Mouse (Mus musculus) embryonic facial prominence, embryonic 14.5 days (tissue): ENCODE results near the gene Tapbp. TPM values are rescaled to one million over a fixed set of nuclear protein-coding genes. Genes with fewer than 3 reads are reported as not detected.

Experiments used
- ATAC-seq: fragments of 200-750 bp; cut with Nextera tagmentation; 2 replicates; pipeline ENCODE4 v1.8.0; 2017; ENCODE audit warnings: low read depth, moderate number of reproducible peaks, moderate TSS enrichment
- DNase-seq: peaks from one replicate; pipeline ENCODE4 v3.0.0-alpha.2; 2015; ENCODE audit warnings: low spot score
- H3K27ac ChIP-seq: fragments of 300-500 bp; sonication (generic); replicated peaks from 2 replicates; pipeline ENCODE4 v1.5.1; 2014; ENCODE audit warnings: low read depth, mild to moderate bottlenecking, low read length, moderate library complexity
- H3K27me3 ChIP-seq: fragments of 300-500 bp; sonication (generic); replicated peaks from 2 replicates; pipeline ENCODE4 v1.6.1; 2014; ENCODE audit warnings: low read length; ENCODE audit not compliant: control insufficient read depth, insufficient read depth
- H3K36me3 ChIP-seq: fragments of 300-500 bp; sonication (generic); 2 replicates; pipeline ENCODE4 v1.6.1; 2014; ENCODE audit warnings: low read length, mixed read lengths; ENCODE audit not compliant: control insufficient read depth, insufficient read depth
- H3K4me1 ChIP-seq: fragments of 300-500 bp; sonication (generic); 2 replicates; pipeline ENCODE4 v1.6.1; 2014; ENCODE audit warnings: antibody characterized with exemption, low read length; ENCODE audit not compliant: control insufficient read depth, insufficient read depth
- H3K4me2 ChIP-seq: fragments of 300-500 bp; sonication (generic); 2 replicates; pipeline ENCODE4 v1.6.1; 2014; ENCODE audit warnings: low read depth, mild to moderate bottlenecking, low read length, moderate library complexity, mixed read lengths
- H3K4me3 ChIP-seq: fragments of 300-500 bp; sonication (generic); 2 replicates; pipeline ENCODE4 v1.5.1; 2014; ENCODE audit warnings: low read depth, mild to moderate bottlenecking, low read length
- H3K9ac ChIP-seq: fragments of 300-500 bp; sonication (generic); 2 replicates; pipeline ENCODE4 v1.6.1; 2014; ENCODE audit warnings: low read depth, mild to moderate bottlenecking, low read length, moderate library complexity, mixed read lengths
- H3K9me3 ChIP-seq: fragments of 300-500 bp; sonication (generic); 2 replicates; pipeline ENCODE4 v1.6.1; 2016; ENCODE audit warnings: low read length; ENCODE audit not compliant: control insufficient read depth
- WGBS: fragments of 180-500 bp; shearing (Covaris S2); extraction: QIAGEN DNeasy Blood & Tissue Kit; methylation state at CpG from one replicate; pipeline ENCODE4 v1.1.7; 2014; 5-methylcytosine and 5-hydroxymethylcytosine counted together
- polyA plus RNA-seq: library from polyadenylated mRNA; unstranded; fragments of >200 nt; fragmentation: Nextera tagmentation; extraction: Ambion mirVana; gene quantifications from 2 replicates; pipeline ENCODE4 v1.2.1, GENCODE M21; 2014

The Tapbp gene
- polyA plus RNA-seq, 1 experiment from 2014 or later: 31.9 TPM

DNA sequence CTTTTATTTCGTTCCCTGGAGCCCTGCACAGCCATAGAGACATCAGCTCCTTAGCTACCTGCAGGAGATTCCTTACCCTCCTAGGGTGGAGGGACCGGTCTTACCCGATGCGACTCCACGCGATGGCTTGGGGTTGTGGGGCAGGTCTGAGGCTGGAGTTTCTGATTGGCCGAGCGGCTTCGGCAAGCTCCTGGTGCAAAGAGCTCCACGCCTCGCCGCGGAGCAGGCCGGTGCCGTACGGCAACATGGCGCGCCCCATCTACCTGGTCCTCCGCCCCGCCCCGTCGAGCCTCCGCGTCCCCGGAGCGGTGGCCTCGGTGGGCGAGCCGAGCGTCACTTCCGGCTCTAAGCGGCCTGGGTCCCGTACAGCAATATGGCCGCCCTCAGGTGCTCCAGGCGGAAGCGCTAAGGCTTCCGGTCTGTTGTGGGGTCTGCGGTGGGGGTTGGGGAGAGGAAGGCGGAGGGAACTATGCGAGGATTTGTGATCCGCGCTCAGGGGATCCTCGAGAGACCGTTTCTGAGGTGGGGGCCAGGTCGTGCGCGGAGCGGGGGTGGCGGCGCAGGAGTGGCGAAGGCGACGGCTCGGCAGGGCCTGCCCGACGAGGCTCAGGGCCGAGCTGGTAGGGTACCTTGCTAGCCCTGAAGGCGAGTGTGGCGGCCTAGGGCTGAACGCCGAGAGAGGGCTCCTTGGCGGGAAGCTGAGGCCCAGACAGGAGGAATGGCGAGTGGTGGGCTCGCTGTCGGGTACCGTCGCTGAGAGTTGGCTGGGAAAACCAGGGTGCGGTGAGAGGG is 6.4 kb upstream of the Tapbp start, which contains the start of gene Daxx:
Gene Daxx (plus strand): TSS at position 338 of the 792 bp plus-strand sequence.
- under 1% methylated on average over 46 of the region's 68 CpGs for WGBS
- peak within 1 kb of the TSS; percentile 92 for H3K27ac ChIP-seq
- peak; percentile 97 for ATAC-seq
- no peaks in the 10 kb centered on the region for H3K27me3 ChIP-seq
- no peaks in the 10 kb centered on the region for H3K9me3 ChIP-seq
- H3K9ac ChIP-seq: peak within 1 kb of the TSS; percentile 93
- peak within 1 kb of the TSS; percentile 97 for H3K4me2 ChIP-seq
- peak within 1 kb of the TSS; percentile 95 for H3K4me3 ChIP-seq
- H3K4me1 ChIP-seq: peaks cover 11% of the 10 kb centered on the region
- H3K36me3 ChIP-seq: peaks cover 33% of the 10 kb centered on the region
- peak; percentile 99 for DNase-seq

DNA sequence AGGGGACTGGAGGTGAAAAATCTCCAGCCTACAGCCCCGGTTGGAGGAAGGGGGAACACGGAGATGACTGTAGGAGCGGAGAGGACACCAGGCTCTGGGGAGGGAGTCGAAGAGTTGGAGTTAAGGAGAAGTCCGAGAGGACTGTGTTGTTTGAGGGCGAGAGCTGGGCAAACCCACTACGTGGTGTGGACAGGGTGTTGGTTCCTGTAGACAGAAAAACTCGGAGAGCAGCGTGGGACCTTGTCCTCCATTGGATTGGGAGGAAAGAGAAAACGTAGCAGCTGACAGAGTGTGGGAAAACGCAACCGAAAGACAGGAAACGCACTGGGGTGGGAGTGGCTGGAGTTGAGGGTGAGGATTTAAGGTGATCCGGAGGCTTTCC is 5.8 kb upstream of the Tapbp start:
- WGBS: under 1% methylated on average over 14 of the region's 14 CpGs
- DNase-seq (peak; percentile 60), ATAC-seq (peak; percentile 0; the same call in 1 of the 2 replicates)
- Histone ChIP-seq H3K36me3 (peaks cover 39% of the 10 kb centered on the region), H3K27me3 (no peaks in the 10 kb centered on the region), H3K27ac (peak overlapping the region; percentile 92), H3K9ac (peak overlapping the region; percentile 93), H3K4me3 (peak overlapping the region; percentile 95), H3K9me3 (no peaks in the 10 kb centered on the region), H3K4me1 (peaks cover 13% of the 10 kb centered on the region), H3K4me2 (peak overlapping the region; percentile 97)

DNA sequence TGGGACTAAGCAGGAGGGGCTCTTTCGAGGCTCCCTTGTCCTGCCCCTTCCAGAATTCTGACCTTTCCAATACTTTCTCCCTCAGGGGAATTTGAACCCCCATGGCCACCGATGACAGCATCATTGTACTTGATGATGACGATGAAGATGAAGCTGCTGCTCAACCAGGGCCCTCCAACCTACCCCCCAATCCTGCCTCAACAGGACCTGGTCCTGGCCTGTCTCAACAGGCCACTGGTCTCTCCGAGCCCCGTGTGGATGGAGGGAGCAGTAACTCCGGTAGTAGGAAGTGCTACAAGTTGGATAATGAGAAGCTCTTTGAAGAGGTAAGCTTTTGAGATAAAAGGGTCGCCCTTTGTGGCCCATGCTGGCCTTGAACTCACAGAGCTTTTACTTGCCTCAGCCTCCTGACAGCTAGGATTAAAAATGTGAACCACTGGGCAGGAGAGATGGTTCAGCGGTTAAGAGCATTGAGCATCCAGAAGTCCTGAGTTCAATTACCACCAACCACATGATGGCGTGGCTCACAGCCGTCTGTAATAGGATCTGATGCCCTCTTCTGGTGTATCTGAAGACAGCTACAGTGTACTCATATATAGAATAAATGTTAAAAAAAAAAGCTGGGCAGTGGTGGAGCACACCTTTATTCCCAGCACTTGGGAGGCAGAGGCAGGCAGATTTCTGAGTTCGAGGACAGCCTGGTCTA is 5.2 kb upstream of the Tapbp start:
- Histone ChIP-seq H3K36me3 (peaks cover 42% of the 10 kb centered on the region), H3K27me3 (no peaks in the 10 kb centered on the region), H3K9me3 (no peaks in the 10 kb centered on the region), H3K4me2 (peak overlapping the region; percentile 97), H3K4me3 (peak overlapping the region; percentile 95), H3K27ac (peak overlapping the region; percentile 92), H3K4me1 (peaks cover 17% of the 10 kb centered on the region), H3K9ac (peak overlapping the region; percentile 93)
- no peak for ATAC-seq
- no peak for DNase-seq
- 42% methylated on average over 11 of the region's 11 CpGs for WGBS

DNA sequence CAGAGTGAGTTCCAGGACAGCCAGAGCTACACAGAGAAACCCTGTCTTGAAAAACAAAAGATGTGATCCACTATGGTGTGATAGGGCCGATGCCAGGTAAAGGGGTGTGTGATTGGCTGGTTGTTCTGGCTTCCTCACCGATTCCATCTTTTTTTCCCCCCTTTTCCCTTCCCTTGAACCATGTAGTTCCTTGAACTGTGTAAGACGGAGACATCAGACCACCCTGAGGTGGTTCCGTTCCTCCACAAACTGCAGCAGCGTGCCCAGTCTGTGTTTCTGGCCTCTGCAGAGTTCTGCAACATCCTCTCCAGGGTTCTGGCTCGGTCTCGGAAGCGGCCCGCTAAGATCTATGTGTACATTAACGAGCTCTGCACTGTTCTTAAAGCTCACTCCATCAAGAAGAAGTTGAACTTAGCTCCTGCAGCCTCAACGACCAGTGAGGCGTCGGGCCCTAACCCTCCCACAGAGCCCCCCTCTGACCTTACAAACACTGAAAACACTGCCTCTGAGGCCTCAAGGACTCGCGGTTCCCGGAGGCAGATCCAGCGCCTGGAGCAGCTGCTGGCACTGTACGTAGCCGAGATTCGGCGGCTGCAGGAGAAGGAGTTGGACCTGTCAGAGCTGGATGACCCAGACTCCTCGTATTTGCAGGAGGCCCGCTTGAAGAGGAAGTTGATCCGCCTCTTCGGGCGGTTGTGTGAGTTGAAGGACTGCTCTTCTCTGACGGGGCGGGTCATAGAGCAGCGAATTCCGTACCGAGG is 4.5 kb upstream of the Tapbp start:
- no peak overlapping the region for H3K4me2 ChIP-seq
- H3K4me3 ChIP-seq: no peak overlapping the region
- H3K36me3 ChIP-seq: peaks cover 42% of the 10 kb centered on the region
- no peaks in the 10 kb centered on the region for H3K27me3 ChIP-seq
- DNase-seq (no peak), ATAC-seq (no peak)
- H3K4me1 ChIP-seq: peaks cover 17% of the 10 kb centered on the region
- H3K9me3 ChIP-seq: no peaks in the 10 kb centered on the region
- 91% methylated on average over 31 of the region's 31 CpGs for WGBS
- H3K27ac ChIP-seq: no peak overlapping the region
- no peak overlapping the region for H3K9ac ChIP-seq

DNA sequence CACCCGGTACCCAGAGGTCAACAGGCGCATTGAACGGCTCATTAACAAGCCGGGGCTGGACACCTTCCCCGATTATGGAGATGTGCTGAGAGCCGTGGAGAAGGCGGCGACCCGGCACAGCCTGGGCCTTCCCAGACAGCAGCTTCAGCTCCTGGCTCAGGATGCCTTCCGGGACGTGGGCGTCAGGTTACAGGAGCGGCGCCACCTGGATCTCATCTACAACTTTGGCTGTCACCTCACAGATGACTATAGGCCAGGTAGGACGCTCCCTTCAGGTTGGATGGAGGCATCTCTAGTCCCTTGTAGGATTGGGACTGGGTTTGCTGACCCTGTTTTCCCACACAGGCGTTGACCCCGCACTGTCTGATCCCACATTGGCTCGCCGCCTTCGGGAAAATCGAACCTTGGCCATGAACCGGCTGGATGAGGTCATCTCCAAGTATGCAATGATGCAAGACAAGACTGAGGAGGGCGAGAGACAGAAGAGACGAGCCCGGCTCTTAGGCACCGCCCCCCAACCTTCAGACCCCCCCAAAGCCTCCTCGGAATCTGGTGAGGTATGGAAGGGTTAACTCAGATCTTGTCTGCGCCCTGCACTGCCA is 3.8 kb upstream of the Tapbp start:
- peaks cover 42% of the 10 kb centered on the region for H3K36me3 ChIP-seq
- DNase-seq (no peak), ATAC-seq (no peak)
- no peak overlapping the region for H3K4me2 ChIP-seq
- H3K9me3 ChIP-seq: no peaks in the 10 kb centered on the region
- H3K4me3 ChIP-seq: no peak overlapping the region
- no peak overlapping the region for H3K27ac ChIP-seq
- H3K27me3 ChIP-seq: no peaks in the 10 kb centered on the region
- H3K9ac ChIP-seq: no peak overlapping the region
- WGBS: 90% methylated on average over 28 of the region's 28 CpGs
- H3K4me1 ChIP-seq: peaks cover 20% of the 10 kb centered on the region

DNA sequence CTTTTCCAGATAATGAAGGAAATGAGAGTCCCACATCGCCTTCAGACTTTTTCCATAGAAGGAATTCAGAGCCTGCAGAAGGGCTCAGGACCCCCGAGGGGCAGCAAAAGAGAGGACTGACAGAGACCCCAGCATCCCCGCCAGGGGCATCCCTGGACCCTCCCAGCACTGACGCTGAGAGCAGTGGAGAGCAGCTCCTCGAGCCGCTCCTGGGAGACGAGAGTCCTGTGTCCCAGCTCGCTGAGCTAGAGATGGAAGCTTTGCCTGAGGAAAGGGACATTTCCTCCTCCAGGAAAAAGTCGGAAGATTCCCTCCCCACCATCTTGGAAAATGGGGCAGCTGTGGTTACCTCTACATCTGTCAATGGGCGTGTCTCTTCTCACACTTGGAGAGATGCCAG is 2.4 kb upstream of the Tapbp start:
- Histone ChIP-seq H3K4me1 (peaks cover 16% of the 10 kb centered on the region), H3K27ac (no peak overlapping the region), H3K4me2 (no peak overlapping the region), H3K36me3 (peaks cover 52% of the 10 kb centered on the region), H3K4me3 (no peak overlapping the region), H3K27me3 (no peaks in the 10 kb centered on the region), H3K9me3 (no peaks in the 10 kb centered on the region), H3K9ac (no peak overlapping the region)
- ATAC-seq (no peak), DNase-seq (no peak)
- 90% methylated on average over 10 of the region's 10 CpGs for WGBS

DNA sequence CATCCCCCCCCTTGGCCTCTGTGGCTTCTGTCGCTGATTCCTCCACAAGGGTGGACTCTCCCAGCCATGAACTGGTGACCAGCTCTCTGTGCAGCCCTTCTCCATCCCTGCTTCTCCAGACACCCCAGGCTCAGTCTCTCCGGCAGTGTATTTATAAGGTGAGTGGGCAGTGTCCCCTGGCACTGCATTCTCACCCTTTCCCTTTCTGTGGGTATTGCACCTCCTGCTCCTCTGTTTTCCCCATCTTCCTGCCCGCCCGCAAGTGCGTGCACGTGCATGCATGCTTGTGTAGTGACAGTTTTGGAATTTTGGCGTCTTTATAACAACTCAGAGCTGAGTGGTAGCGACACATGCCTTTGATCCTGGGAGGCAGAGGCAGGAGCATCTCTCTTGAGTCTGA is 1.8 kb upstream of the Tapbp start:
- Histone ChIP-seq H3K4me2 (no peak overlapping the region), H3K4me1 (peaks cover 15% of the 10 kb centered on the region), H3K9ac (no peak overlapping the region), H3K27me3 (no peaks in the 10 kb centered on the region), H3K9me3 (no peaks in the 10 kb centered on the region), H3K27ac (no peak overlapping the region), H3K4me3 (no peak overlapping the region), H3K36me3 (peaks cover 52% of the 10 kb centered on the region)
- 95% methylated on average over 8 of the region's 8 CpGs for WGBS
- DNase-seq (no peak), ATAC-seq (no peak)

DNA sequence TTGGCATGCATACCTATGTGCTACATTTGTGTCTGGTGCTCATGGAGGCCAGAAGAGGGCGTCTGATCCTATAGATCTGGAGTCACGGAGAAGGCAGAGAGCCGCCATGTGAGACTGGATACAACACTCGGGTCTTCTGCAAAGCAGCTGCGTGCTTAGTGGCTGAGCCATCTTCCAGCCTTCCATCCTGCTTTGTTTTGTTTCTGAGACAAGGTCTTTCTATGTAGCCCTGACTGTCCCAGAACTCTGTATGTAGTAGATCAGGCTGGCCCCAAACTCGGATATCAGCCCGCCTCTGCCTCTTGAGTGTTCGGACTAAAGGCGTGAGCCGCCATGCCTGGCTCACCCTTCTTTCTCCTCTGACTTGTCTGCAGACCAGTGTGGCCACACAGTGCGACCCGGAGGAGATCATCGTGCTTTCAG is 719 bp upstream of the Tapbp start:
- peaks cover 52% of the 10 kb centered on the region for H3K36me3 ChIP-seq
- H3K9ac ChIP-seq: no peak overlapping the region
- H3K27me3 ChIP-seq: no peaks in the 10 kb centered on the region
- H3K9me3 ChIP-seq: no peaks in the 10 kb centered on the region
- no peak overlapping the region for H3K27ac ChIP-seq
- DNase-seq: no peak
- no peak for ATAC-seq
- WGBS: 73% methylated on average over 13 of the region's 13 CpGs
- H3K4me3 ChIP-seq: peak overlapping the region; percentile 51
- peak overlapping the region; percentile 70; the same call in 1 of the 2 replicates for H3K4me2 ChIP-seq
- H3K4me1 ChIP-seq: peaks cover 15% of the 10 kb centered on the region
